Mouse (Mus musculus) kidney, adult 2 months (tissue): Measurements from ENCODE around the gene Gm3285. TPM values are rescaled to one million over a fixed set of nuclear protein-coding genes. Genes with fewer than 3 reads are reported as not detected.

Experiments
- DNase-seq: peaks from one replicate; pipeline ENCODE4 v3.0.0; 2021
- H3K27ac ChIP-seq: fragments of 200-500 bp; 2 replicates; pipeline ENCODE4 v1.5.1; 2012; ENCODE audit warnings: low read depth, low read length, control low read depth, inconsistent platforms; ENCODE audit not compliant: insufficient read depth
- H3K27me3 ChIP-seq: fragments of 200-500 bp; replicated peaks from 2 replicates; pipeline ENCODE4 v1.6.1; 2012; ENCODE audit warnings: mild to moderate bottlenecking, moderate library complexity, low read length, inconsistent platforms; ENCODE audit not compliant: control insufficient read depth, insufficient read depth
- H3K36me3 ChIP-seq: fragments of 200-500 bp; 2 replicates; pipeline ENCODE4 v1.6.1; 2012; ENCODE audit warnings: mild to moderate bottlenecking, moderate library complexity, low read length, inconsistent platforms; ENCODE audit not compliant: control insufficient read depth, insufficient read depth
- H3K4me1 ChIP-seq: fragments of 200-500 bp; 2 replicates; pipeline ENCODE4 v1.6.1; 2011; ENCODE audit warnings: low read length; ENCODE audit not compliant: control insufficient read depth, insufficient read depth
- H3K4me3 ChIP-seq: fragments of 200-500 bp; 2 replicates; pipeline ENCODE4 v1.5.1; 2011; ENCODE audit warnings: mild to moderate bottlenecking, low read depth, low read length, control low read depth; ENCODE audit not compliant: insufficient read depth
- CTCF ChIP-seq: fragments of 200-500 bp; conservative IDR thresholded peaks from 2 replicates; pipeline ENCODE4 v1.5.1; 2011; ENCODE audit warnings: low read depth, mild to moderate bottlenecking, control low read depth, low read length, moderate library complexity, mixed read lengths; ENCODE audit not compliant: insufficient read depth, insufficient read length
- POLR2A ChIP-seq: fragments of 200-500 bp; IDR thresholded peaks from one replicate; pipeline ENCODE4 v1.6.1; 2011; ENCODE audit warnings: low read depth, low read length, control low read depth
- WGBS: fragments of 180-500 bp; shearing (Covaris S2); methylation state at CpG from one replicate; pipeline ENCODE4 v1.1.7; 2018; 5-methylcytosine and 5-hydroxymethylcytosine counted together
- polyA plus RNA-seq: library from polyadenylated mRNA; depleted of rRNA; stranded (reverse); fragments of >200 nt; gene quantifications from 2 replicates; pipeline ENCODE4 v1.2.3, GENCODE M21; 2012; rRNA removed

Gm3285 gene
- polyA plus RNA-seq, 1 experiment, result not detected

DNA sequence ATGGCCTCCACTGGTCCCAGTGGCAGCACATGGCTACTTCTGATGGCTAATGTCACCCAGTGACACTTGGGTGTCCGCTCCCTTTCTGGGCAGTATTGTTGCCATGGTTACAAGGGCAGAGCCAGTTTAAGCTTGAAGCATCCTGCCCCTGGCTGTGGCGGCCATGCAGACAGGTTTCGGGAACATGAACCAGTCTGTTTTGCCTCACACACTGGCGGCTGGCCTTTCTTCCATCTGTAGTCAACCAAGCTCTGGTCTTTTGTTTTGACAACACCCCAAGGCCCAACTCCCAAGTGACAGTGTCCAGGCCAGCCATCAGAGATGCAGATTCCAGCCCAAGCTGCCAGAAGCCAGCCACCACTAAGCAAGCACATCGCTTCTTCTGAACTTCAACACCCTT is 33.8 kb downstream of the Gm3285 start:
- H3K36me3 ChIP-seq, result no peaks in the 10 kb centered on the region
- DNase-seq, result peak; percentile 16
- H3K4me3 ChIP-seq, result no peak overlapping the region
- H3K27ac ChIP-seq, result no peak overlapping the region
- H3K27me3 ChIP-seq, result no peaks in the 10 kb centered on the region
- WGBS, result 53% methylated on average over 5 of the region's 5 CpGs
- peaks cover 6% of the 10 kb centered on the region; the same call in 1 of the 2 replicates for H3K4me1 ChIP-seq
- no peak for TF ChIP-seq CTCF

- Histone ChIP-seq H3K4me1 (peaks cover 9% of the 10 kb centered on the region), H3K27me3 (no peaks in the 10 kb centered on the region), H3K36me3 (no peaks in the 10 kb centered on the region), H3K27ac (no peak overlapping the region), H3K4me3 (no peak overlapping the region)
- WGBS, result 47% methylated on average over 7 of the region's 7 CpGs
- DNase-seq, result peak; percentile 88
- TF ChIP-seq CTCF (no peak), POLR2A (no peak)
Measured at GRCm38 (mm10) chr10:77900126-77900525, 38.4 kb downstream of the Gm3285 start.

DNA sequence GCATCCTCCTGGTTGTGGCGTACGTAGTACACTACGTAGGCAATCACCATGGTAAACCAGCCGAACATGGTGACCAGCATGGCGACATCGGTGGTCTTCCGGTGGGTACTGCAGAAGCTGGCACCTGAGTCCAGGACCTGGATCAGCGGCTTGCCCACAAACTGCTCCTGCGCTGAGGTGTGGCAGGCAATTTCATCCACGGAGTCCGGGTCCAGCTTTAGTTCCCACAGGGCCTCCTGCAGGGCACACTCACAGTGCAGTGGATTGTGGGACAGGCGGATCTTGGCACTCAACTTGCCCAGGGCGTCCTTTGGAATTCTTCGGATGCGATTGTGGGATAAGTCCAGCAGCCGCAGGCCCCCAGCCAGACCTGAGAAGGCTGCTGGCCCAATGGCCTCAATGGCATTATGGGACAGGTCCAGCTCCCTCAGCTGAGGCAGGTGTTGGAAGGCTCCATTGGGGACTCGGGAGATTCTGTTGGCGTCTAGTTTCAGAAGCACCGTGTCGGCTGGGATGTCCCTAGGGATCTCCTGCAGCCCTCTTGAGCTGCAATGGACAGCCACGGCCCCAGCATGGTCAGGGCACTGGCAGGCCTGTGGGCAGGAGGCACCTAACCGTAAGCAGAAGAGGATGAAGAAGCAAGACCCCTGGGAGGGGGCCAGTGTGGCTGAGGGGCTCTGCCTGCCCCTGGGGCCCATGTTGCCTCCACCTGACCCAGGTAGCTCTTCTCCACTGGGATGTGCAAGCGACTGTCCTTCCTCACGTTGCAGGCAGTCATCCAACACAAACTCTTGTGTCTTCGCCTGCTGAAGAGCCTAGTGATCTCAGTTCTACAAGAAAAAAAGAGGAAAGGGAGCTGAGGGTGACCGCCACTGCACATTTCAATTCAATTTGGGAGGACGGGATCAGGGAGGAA is 39.4 kb downstream of the Gm3285 start:
- H3K27me3 ChIP-seq, result no peaks in the 10 kb centered on the region
- H3K4me1 ChIP-seq, result peaks cover 9% of the 10 kb centered on the region
- H3K36me3 ChIP-seq, result no peaks in the 10 kb centered on the region
- TF ChIP-seq CTCF, result no peak
- TF ChIP-seq POLR2A, result no peak
- no peak overlapping the region for H3K4me3 ChIP-seq
- peak; percentile 33 for DNase-seq
- 85% methylated on average over 27 of the region's 27 CpGs for WGBS
- no peak overlapping the region for H3K27ac ChIP-seq

DNA sequence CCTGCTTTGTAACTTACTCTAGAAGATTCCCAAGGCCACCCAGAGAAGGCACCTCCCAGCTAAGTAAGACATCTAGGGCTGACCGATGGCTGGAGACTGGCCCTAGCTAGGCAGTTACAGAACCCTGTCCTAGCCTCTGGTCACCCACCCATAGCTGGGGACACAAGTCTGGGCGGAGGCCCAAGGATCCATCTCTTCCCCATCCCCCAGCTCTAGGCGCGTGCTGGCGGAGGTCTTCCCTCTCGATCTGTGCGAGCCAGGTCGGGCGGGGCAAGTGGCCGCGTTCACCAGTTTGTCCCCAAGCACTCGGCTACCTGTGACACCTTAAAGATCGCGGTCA is 40.1 kb downstream of the Gm3285 start:
- Histone ChIP-seq H3K36me3 (no peaks in the 10 kb centered on the region), H3K4me1 (peaks cover 9% of the 10 kb centered on the region), H3K4me3 (peak overlapping the region; percentile 53), H3K27ac (no peak overlapping the region), H3K27me3 (no peaks in the 10 kb centered on the region)
- DNase-seq, result peak; percentile 35
- 3% methylated on average over 14 of the region's 14 CpGs for WGBS
- TF ChIP-seq CTCF, result no peak
- no peak for TF ChIP-seq POLR2A

- Histone ChIP-seq H3K4me3 (peak within 1 kb of the TSS; percentile 53), H3K27ac (no peak within 1 kb of the TSS)
Measured at GRCm38 (mm10) chr10:77902211-77902893, 40.6 kb downstream of the Gm3285 start, which contains the start of gene Lrrc3. Gene Lrrc3 (minus strand): TSS chr10:77902536.

GRCm38 (mm10) chr10:77902894-77903715 is 41.3 kb downstream of the Gm3285 start:
- H3K27ac ChIP-seq, result no peak overlapping the region
- peak; percentile 49 for DNase-seq
- H3K36me3 ChIP-seq, result no peaks in the 10 kb centered on the region
- 7% methylated on average over 35 of the region's 35 CpGs for WGBS
- H3K4me3 ChIP-seq, result peak overlapping the region; percentile 53; the same call in 1 of the 2 replicates
- no peaks in the 10 kb centered on the region for H3K27me3 ChIP-seq
- peaks cover 9% of the 10 kb centered on the region for H3K4me1 ChIP-seq
- TF ChIP-seq CTCF, result no peak
- no peak for TF ChIP-seq POLR2A

More at GRCm38 (mm10) chr10:77902211-77902893, 40.6 kb downstream of the Gm3285 start, which contains the start of gene Lrrc3:
- WGBS, result under 1% methylated on average over 44 of the region's 46 CpGs
- DNase-seq, result peak; percentile 68
- no peaks in the 10 kb centered on the region for H3K36me3 ChIP-seq
- H3K27me3 ChIP-seq, result no peaks in the 10 kb centered on the region
- TF ChIP-seq CTCF (no peak), POLR2A (no peak)
- H3K4me1 ChIP-seq, result peaks cover 9% of the 10 kb centered on the region

Other genes with a start within 250 kb of the Gm3285 start
- 29.9 and 33.8 TPM in 2 replicates for gene Ube2g2, start 239.7 kb upstream of the Gm3285 start, polyA plus RNA-seq
- gene Tspear, start 175.4 kb upstream of the Gm3285 start, polyA plus RNA-seq, result 0.86 and 1.2 TPM in 2 replicates
- not detected in 2 replicates for gene Gm19402, start 171.2 kb upstream of the Gm3285 start, polyA plus RNA-seq
- not detected in 2 replicates for gene Gm9508, start 164.7 kb upstream of the Gm3285 start, polyA plus RNA-seq
- not detected in 2 replicates for gene Gm10272, start 155.3 kb upstream of the Gm3285 start, polyA plus RNA-seq
- not detected in 2 replicates for gene Gm10024, start 150.5 kb upstream of the Gm3285 start, polyA plus RNA-seq
- gene Gm10142, start 146.2 kb upstream of the Gm3285 start, polyA plus RNA-seq, result not detected in 2 replicates
- not detected in 2 replicates for gene Krtap12-1, start 141.4 kb upstream of the Gm3285 start, polyA plus RNA-seq
- not detected in 2 replicates for gene Gm10100, start 135.5 kb upstream of the Gm3285 start, polyA plus RNA-seq
- not detected in 2 replicates for gene Gm18596, start 119.3 kb upstream of the Gm3285 start, polyA plus RNA-seq
- gene Gm9736, start 110.6 kb upstream of the Gm3285 start, polyA plus RNA-seq, result not detected in 2 replicates
- not detected in 2 replicates for gene Gm3233, start 102.3 kb upstream of the Gm3285 start, polyA plus RNA-seq
- gene Gm3238, start 90.7 kb upstream of the Gm3285 start, polyA plus RNA-seq, result not detected in 2 replicates
- not detected in 2 replicates for gene Gm7138, start 85.0 kb upstream of the Gm3285 start, polyA plus RNA-seq
- gene Gm3250, start 79.4 kb upstream of the Gm3285 start, polyA plus RNA-seq, result not detected in 2 replicates
- gene Gm7137, start 73.8 kb upstream of the Gm3285 start, polyA plus RNA-seq, result not detected in 2 replicates
- gene Gm9639, start 66.9 kb upstream of the Gm3285 start, polyA plus RNA-seq, result not detected in 2 replicates
- not detected in 2 replicates for gene Gm19668, start 62.8 kb upstream of the Gm3285 start, polyA plus RNA-seq
- gene Gm9507, start 50.1 kb upstream of the Gm3285 start, polyA plus RNA-seq, result not detected in 2 replicates
- not detected in 2 replicates for gene Gm2696, start 47.3 kb upstream of the Gm3285 start, polyA plus RNA-seq
- not detected in 2 replicates for gene Krtap10-4, start 34.9 kb upstream of the Gm3285 start, polyA plus RNA-seq
- not detected in 2 replicates for gene Krtap10-10, start 26.0 kb upstream of the Gm3285 start, polyA plus RNA-seq
- gene Gm36176, start 15.2 kb upstream of the Gm3285 start, polyA plus RNA-seq, result not detected in 2 replicates
- gene Gm10318, start 9.1 kb upstream of the Gm3285 start, polyA plus RNA-seq, result not detected in 2 replicates
- 8.4 and 8.6 TPM in 2 replicates for gene Lrrc3, start 40.6 kb downstream of the Gm3285 start, polyA plus RNA-seq
- gene Trpm2, start 108.6 kb downstream of the Gm3285 start, polyA plus RNA-seq, result 0.53 and 1.2 TPM in 2 replicates
- 60.5 and 75.3 TPM in 2 replicates for gene 1810043G02Rik, start 116.5 kb downstream of the Gm3285 start, polyA plus RNA-seq
- gene Pfkl, start 148.1 kb downstream of the Gm3285 start, polyA plus RNA-seq, result 100 and 107 TPM in 2 replicates
- 0.34 and 1.1 TPM in 2 replicates for gene Dnmt3l, start 180.0 kb downstream of the Gm3285 start, polyA plus RNA-seq
- 0.23 and 0.41 TPM in 2 replicates for gene Aire, start 181.6 kb downstream of the Gm3285 start, polyA plus RNA-seq
- 13.3 and 19.0 TPM in 2 replicates for gene Icosl, start 207.3 kb downstream of the Gm3285 start, polyA plus RNA-seq